Mouse (Mus musculus): ENCODE results near the gene Trim39. TPM values are rescaled to one million over a fixed set of nuclear protein-coding genes. Genes with fewer than 3 reads are reported as not detected.
A peak's percentile ranks its signal among the peaks of the same experiment; 100 is the strongest.

Trim39 gene
- polyA plus RNA-seq, 1 experiment from 2014 or later = 16.7 TPM

GRCm38 (mm10) chr17:36257241-36257947 is 14.7 kb downstream of the Trim39 start:
- H3K27me3 ChIP-seq (ENCODE audit: control insufficient read depth, insufficient read depth, low read length) = 0 out of 2 replicates have a peak, but pooled peaks cover 3% of the 10 kb centered on the region
- H3K4me3 ChIP-seq (ENCODE audit: low read length) = peak overlapping the region; percentile 83
- peaks cover 26% of the 10 kb centered on the region for H3K36me3 ChIP-seq (ENCODE audit: control insufficient read depth, insufficient read depth, low read length)
- ATAC-seq (ENCODE audit: low FRiP score, low TSS enrichment) = peak; percentile 96
- H3K4me2 ChIP-seq (replicated peaks; ENCODE audit: low read depth, low read length) = peak overlapping the region; percentile 44
- peak overlapping the region; percentile 74 for H3K27ac ChIP-seq (ENCODE audit: low read depth, low read length)
- 1% methylated on average over 37 of the region's 37 CpGs for whole genome bisulfite sequencing
- no peaks in the 10 kb centered on the region for H3K9me3 ChIP-seq (ENCODE audit: control insufficient read depth, low read length)
- H3K4me1 ChIP-seq (ENCODE audit: control insufficient read depth, insufficient read depth, low read length) = peaks cover 6% of the 10 kb centered on the region; the same call in 1 of the 2 replicates
- H3K9ac ChIP-seq (ENCODE audit: low read depth, low read length) = peak overlapping the region; percentile 79

DNA sequence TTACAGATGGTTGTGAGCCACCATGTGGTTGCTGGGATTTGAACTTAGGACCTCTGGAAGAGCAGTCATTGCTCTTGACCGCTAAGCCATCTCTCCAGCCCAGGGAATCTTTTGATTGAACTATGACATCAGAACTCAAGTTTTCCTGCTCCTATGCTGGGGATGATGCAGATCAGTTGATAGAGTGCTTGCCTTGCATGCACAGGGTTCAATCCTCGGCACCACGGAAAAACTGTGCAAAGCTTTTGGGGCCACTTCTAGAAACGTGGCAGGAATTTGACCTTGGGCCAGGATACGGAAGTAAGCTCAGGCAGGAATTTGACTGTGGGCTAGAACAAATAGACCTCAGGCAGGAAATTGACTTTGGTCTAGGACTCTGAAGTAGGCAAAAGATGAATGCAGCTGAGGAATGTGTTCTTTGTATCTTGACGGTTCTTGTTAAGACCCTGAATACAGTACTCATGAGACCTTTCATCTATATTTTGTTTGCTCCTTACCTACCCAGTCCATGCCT is 18.9 kb downstream of the Trim39 start:
- Histone ChIP-seq H3K4me1 (ENCODE audit: control insufficient read depth, insufficient read depth, low read length) (peaks cover 7% of the 10 kb centered on the region; the same call in 1 of the 2 replicates), H3K27ac (ENCODE audit: low read depth, low read length) (no peak overlapping the region), H3K36me3 (ENCODE audit: control insufficient read depth, insufficient read depth, low read length) (no peaks in the 10 kb centered on the region), H3K27me3 (ENCODE audit: control insufficient read depth, insufficient read depth, low read length) (peaks cover 18% of the 10 kb centered on the region; the same call in 1 of the 2 replicates), H3K9ac (ENCODE audit: low read depth, low read length) (no peak overlapping the region), H3K4me2 (replicated peaks; ENCODE audit: low read depth, low read length) (no peak overlapping the region), H3K9me3 (ENCODE audit: control insufficient read depth, low read length) (no peaks in the 10 kb centered on the region), H3K4me3 (ENCODE audit: low read length) (no peak overlapping the region)
- WGBS = 58% methylated on average over 6 of the region's 6 CpGs
- no peak for ATAC-seq (ENCODE audit: low FRiP score, low TSS enrichment)

GRCm38 (mm10) chr17:36252250-36252876 is 19.7 kb downstream of the Trim39 start:
- Histone ChIP-seq H3K4me2 (replicated peaks; ENCODE audit: low read depth, low read length) (peak overlapping the region; percentile 29), H3K27me3 (ENCODE audit: control insufficient read depth, insufficient read depth, low read length) (peaks cover 18% of the 10 kb centered on the region; the same call in 1 of the 2 replicates), H3K9me3 (ENCODE audit: control insufficient read depth, low read length) (no peaks in the 10 kb centered on the region), H3K9ac (ENCODE audit: low read depth, low read length) (no peak overlapping the region), H3K4me1 (ENCODE audit: control insufficient read depth, insufficient read depth, low read length) (peaks cover 7% of the 10 kb centered on the region; the same call in 1 of the 2 replicates), H3K36me3 (ENCODE audit: control insufficient read depth, insufficient read depth, low read length) (no peaks in the 10 kb centered on the region), H3K27ac (ENCODE audit: low read depth, low read length) (no peak overlapping the region), H3K4me3 (ENCODE audit: low read length) (peak overlapping the region; percentile 24)
- WGBS = 10% methylated on average over 25 of the region's 25 CpGs
- ATAC-seq (ENCODE audit: low FRiP score, low TSS enrichment) = 0 out of 2 replicates have a peak, but pooled peaks have one; percentile 63

DNA sequence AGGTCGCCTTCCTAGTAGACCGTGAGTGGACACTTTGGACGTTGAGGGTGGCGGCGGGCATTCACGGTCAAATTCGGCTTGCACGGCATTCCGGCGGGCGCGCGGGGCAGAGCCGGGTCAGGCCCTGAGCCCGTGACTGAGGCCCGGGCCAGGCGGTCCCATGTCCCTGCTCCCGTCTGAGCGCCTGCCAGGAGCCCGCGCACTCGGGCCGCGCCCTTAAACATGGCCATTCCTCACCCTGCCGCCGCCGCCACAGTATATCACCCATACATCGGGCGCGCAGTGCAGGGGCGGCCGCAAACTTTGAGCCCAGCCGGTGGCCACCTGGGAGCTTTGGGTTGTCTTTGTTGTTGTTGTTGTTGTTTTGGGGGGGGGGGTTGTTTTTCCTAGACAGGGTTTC is 23.2 kb downstream of the Trim39 start:
- Histone ChIP-seq H3K27ac (ENCODE audit: low read depth, low read length) (no peak overlapping the region), H3K9ac (ENCODE audit: low read depth, low read length) (no peak overlapping the region), H3K36me3 (ENCODE audit: control insufficient read depth, insufficient read depth, low read length) (no peaks in the 10 kb centered on the region), H3K4me2 (replicated peaks; ENCODE audit: low read depth, low read length) (peak overlapping the region; percentile 24; the same call in 1 of the 2 replicates), H3K4me3 (ENCODE audit: low read length) (no peak overlapping the region; the same call in 1 of the 2 replicates), H3K27me3 (ENCODE audit: control insufficient read depth, insufficient read depth, low read length) (peaks cover 18% of the 10 kb centered on the region; the same call in 1 of the 2 replicates), H3K9me3 (ENCODE audit: control insufficient read depth, low read length) (no peaks in the 10 kb centered on the region), H3K4me1 (ENCODE audit: control insufficient read depth, insufficient read depth, low read length) (0 out of 2 replicates have a peak, but pooled peaks cover 4% of the 10 kb centered on the region)
- ATAC-seq (ENCODE audit: low FRiP score, low TSS enrichment) = no peak
- WGBS = 25% methylated on average over 32 of the region's 33 CpGs

GRCm38 (mm10) chr17:36245741-36246140 is 26.3 kb downstream of the Trim39 start:
- Histone ChIP-seq H3K9me3 (ENCODE audit: control insufficient read depth, low read length) (no peaks in the 10 kb centered on the region), H3K27ac (ENCODE audit: low read depth, low read length) (no peak overlapping the region), H3K27me3 (ENCODE audit: control insufficient read depth, insufficient read depth, low read length) (peaks cover 18% of the 10 kb centered on the region; the same call in 1 of the 2 replicates), H3K36me3 (ENCODE audit: control insufficient read depth, insufficient read depth, low read length) (no peaks in the 10 kb centered on the region), H3K4me3 (ENCODE audit: low read length) (no peak overlapping the region), H3K4me2 (replicated peaks; ENCODE audit: low read depth, low read length) (no peak overlapping the region), H3K4me1 (ENCODE audit: control insufficient read depth, insufficient read depth, low read length) (peaks cover 4% of the 10 kb centered on the region; the same call in 1 of the 2 replicates), H3K9ac (ENCODE audit: low read depth, low read length) (no peak overlapping the region)
- no peak for ATAC-seq (ENCODE audit: low FRiP score, low TSS enrichment)
- WGBS = 83% methylated on average over 2 of the region's 2 CpGs

DNA sequence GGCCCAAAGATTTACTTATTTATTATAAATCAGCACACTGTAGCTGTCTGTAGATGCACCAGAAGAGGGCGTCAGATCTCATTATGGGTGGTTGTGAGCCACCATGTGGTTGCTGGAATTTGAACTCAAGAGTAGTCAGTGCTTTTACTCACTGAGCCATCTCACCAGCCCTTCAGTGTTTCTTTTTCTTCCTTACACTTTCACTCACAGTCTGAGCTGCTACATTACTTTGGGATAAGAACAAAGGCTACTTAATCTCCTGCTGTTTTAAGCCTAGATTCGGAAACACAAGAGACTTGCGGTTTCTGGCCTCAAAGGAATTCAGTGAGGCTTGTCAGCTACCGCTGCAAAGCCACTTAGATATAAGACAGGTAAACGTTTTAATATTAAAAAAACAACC is 28.0 kb downstream of the Trim39 start:
- no peak overlapping the region for H3K4me3 ChIP-seq (ENCODE audit: low read length)
- no peak overlapping the region for H3K9ac ChIP-seq (ENCODE audit: low read depth, low read length)
- H3K4me1 ChIP-seq (ENCODE audit: control insufficient read depth, insufficient read depth, low read length) = peaks cover 6% of the 10 kb centered on the region; the same call in 1 of the 2 replicates
- H3K27me3 ChIP-seq (ENCODE audit: control insufficient read depth, insufficient read depth, low read length) = peaks cover 19% of the 10 kb centered on the region
- H3K4me2 ChIP-seq (replicated peaks; ENCODE audit: low read depth, low read length) = no peak overlapping the region
- H3K27ac ChIP-seq (ENCODE audit: low read depth, low read length) = no peak overlapping the region
- ATAC-seq (ENCODE audit: low FRiP score, low TSS enrichment) = no peak
- no peaks in the 10 kb centered on the region for H3K9me3 ChIP-seq (ENCODE audit: control insufficient read depth, low read length)
- WGBS = 54% methylated on average over 5 of the region's 5 CpGs
- no peaks in the 10 kb centered on the region for H3K36me3 ChIP-seq (ENCODE audit: control insufficient read depth, insufficient read depth, low read length)

GRCm38 (mm10) chr17:36240637-36241213 is 31.3 kb downstream of the Trim39 start:
- Histone ChIP-seq H3K27me3 (ENCODE audit: control insufficient read depth, insufficient read depth, low read length) (peaks cover 41% of the 10 kb centered on the region), H3K4me2 (replicated peaks; ENCODE audit: low read depth, low read length) (peak overlapping the region; percentile 15; the same call in 1 of the 2 replicates), H3K36me3 (ENCODE audit: control insufficient read depth, insufficient read depth, low read length) (no peaks in the 10 kb centered on the region), H3K9ac (ENCODE audit: low read depth, low read length) (no peak overlapping the region), H3K4me3 (ENCODE audit: low read length) (no peak overlapping the region), H3K27ac (ENCODE audit: low read depth, low read length) (no peak overlapping the region), H3K4me1 (ENCODE audit: control insufficient read depth, insufficient read depth, low read length) (peaks cover 6% of the 10 kb centered on the region; the same call in 1 of the 2 replicates), H3K9me3 (ENCODE audit: control insufficient read depth, low read length) (no peaks in the 10 kb centered on the region)
- no peak for ATAC-seq (ENCODE audit: low FRiP score, low TSS enrichment)
- 9% methylated on average over 5 of the region's 5 CpGs for WGBS

DNA sequence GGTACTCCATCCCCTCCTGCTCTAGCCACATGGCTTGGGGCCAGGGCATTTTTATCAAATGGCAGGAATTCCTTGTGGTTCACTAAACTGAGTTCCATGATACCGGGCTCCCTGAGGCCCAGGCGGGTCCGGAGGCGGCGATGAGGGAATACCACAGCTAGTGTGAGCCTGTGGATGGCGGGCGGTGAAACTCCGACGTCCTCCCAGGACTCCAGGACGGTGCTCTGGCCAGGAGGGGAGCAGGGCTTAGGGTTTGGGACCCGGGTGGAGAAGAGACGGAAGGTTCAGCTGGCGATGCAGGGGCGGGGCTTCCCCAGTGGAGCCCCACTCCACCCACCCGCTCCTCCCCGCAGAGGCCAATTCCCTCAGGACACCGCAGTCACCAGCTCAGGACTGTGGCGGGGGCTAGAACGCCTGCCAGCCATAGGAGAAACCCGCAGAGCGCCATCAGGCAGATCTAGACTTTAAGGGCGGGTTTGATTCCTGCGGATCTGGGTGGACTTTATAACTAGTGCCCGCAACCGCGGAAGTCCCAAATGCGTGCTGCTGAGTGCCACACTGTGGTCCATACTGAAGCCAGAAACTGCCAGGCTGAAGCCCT is 34.6 kb downstream of the Trim39 start:
- peak; percentile 46; the same call in 1 of the 2 replicates for ATAC-seq (ENCODE audit: low FRiP score, low TSS enrichment)
- Histone ChIP-seq H3K9me3 (ENCODE audit: control insufficient read depth, low read length) (no peaks in the 10 kb centered on the region), H3K27me3 (ENCODE audit: control insufficient read depth, insufficient read depth, low read length) (peaks cover 65% of the 10 kb centered on the region), H3K36me3 (ENCODE audit: control insufficient read depth, insufficient read depth, low read length) (no peaks in the 10 kb centered on the region), H3K4me1 (ENCODE audit: control insufficient read depth, insufficient read depth, low read length) (peaks cover 6% of the 10 kb centered on the region; the same call in 1 of the 2 replicates), H3K4me3 (ENCODE audit: low read length) (peak overlapping the region; percentile 33), H3K4me2 (replicated peaks; ENCODE audit: low read depth, low read length) (peak overlapping the region; percentile 51), H3K27ac (ENCODE audit: low read depth, low read length) (no peak overlapping the region), H3K9ac (ENCODE audit: low read depth, low read length) (peak overlapping the region; percentile 24; the same call in 1 of the 2 replicates)
- 4% methylated on average over 27 of the region's 27 CpGs for WGBS

All from kidney, embryonic 14.5 days (tissue).